Comparison of ENCODE assay signal across 10 mouse cellular contexts in the genomic region with DNA sequence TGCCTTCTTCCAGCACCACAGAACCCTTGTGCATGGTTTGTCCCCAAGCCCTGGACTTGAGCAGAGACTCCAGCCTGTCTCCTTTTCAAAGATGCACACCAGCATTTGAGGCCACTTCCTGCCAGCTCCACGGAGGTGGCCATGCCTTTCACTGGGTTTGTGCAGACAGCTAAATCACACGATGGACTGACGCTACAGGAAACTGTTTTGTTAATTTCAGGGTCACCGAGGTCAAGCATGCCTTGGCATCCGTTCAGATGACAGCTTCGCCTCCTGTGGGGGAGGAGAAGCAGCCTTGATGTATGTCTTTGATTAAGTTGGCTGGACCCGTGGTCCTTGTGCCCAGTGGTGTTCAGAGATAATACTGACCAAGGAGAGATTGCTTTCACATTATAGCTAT. TPM values are rescaled to one million over a fixed set of nuclear protein-coding genes. Genes with fewer than 3 reads are reported as not detected.
DNase-seq lines count a peak whose midpoint lies in the region; ATAC-seq and TF ChIP-seq lines count a peak whose summit lies in the region.
"Had no signal": no experiment of that assay in that cellular context is flagged by ENCODE, and none has a peak within 500 bp of the region (broad histone marks: within the 10 kb centered on the region; RNA-seq: fewer than 3 reads in every experiment).

No protein-coding gene starts in this region.

- H3K4me3 ChIP-seq in midbrain, postnatal 0 days (ENCODE audit: low read depth, low read length) = no peak overlapping the region
- H3K4me3 ChIP-seq in midbrain, embryonic 15.5 days = no peak overlapping the region
- H3K4me3 ChIP-seq in kidney, adult 2 months (ENCODE audit: insufficient read depth, low read depth, low read length) = no peak overlapping the region
- no peak overlapping the region for H3K4me3 ChIP-seq in neural tube, embryonic 11.5 days (ENCODE audit: low read depth, low read length)
- H3K4me3 ChIP-seq: megakaryocyte, embryonic 14.5 days had no signal

- H3K9ac ChIP-seq in midbrain, postnatal 0 days (replicated peaks; ENCODE audit: low read length, poor library complexity, severe bottlenecking) = no peak overlapping the region
- H3K9ac ChIP-seq in midbrain, embryonic 15.5 days = no peak overlapping the region
- no peak overlapping the region for H3K9ac ChIP-seq in neural tube, embryonic 11.5 days (ENCODE audit: low read length)

- TF ChIP-seq CTCF in midbrain, postnatal 0 days (IDR thresholded peaks at IDR 0.05) = no peak
- TF ChIP-seq CTCF in kidney, adult 2 months (conservative IDR thresholded peaks at IDR 0.05; ENCODE audit: insufficient read depth, insufficient read length, low read depth, low read length) = no peak

- no peaks in the 10 kb centered on the region for H3K27me3 ChIP-seq in midbrain, postnatal 0 days (ENCODE audit: insufficient read depth, low read length)
- H3K27me3 ChIP-seq in midbrain, embryonic 15.5 days (replicated peaks) = no peaks in the 10 kb centered on the region
- no peaks in the 10 kb centered on the region for H3K27me3 ChIP-seq in kidney, adult 2 months (replicated peaks; ENCODE audit: control insufficient read depth, insufficient read depth, low read length)
- H3K27me3 ChIP-seq in neural tube, embryonic 11.5 days (ENCODE audit: control insufficient read depth, insufficient read depth, low read length) = no peaks in the 10 kb centered on the region
- H3K27me3 ChIP-seq: megakaryocyte, embryonic 14.5 days had no signal

- TF ChIP-seq POLR2A in kidney, adult 2 months (IDR thresholded peaks at IDR 0.05; ENCODE audit: low read depth, low read length) = no peak

- H3K36me3 ChIP-seq in midbrain, postnatal 0 days (ENCODE audit: insufficient read depth, low read length) = peaks cover 12% of the 10 kb centered on the region; the same call in 1 of the 2 replicates
- peaks cover 10% of the 10 kb centered on the region for H3K36me3 ChIP-seq in midbrain, embryonic 15.5 days (replicated peaks)
- H3K36me3 ChIP-seq in kidney, adult 2 months (ENCODE audit: control insufficient read depth, insufficient read depth, low read length) = 0 out of 2 replicates have a peak, but pooled peaks cover 2% of the 10 kb centered on the region
- peaks cover 4% of the 10 kb centered on the region; the same call in 1 of the 2 replicates for H3K36me3 ChIP-seq in neural tube, embryonic 11.5 days (ENCODE audit: control insufficient read depth, insufficient read depth, low read length)

- no peak overlapping the region for H3K27ac ChIP-seq in midbrain, postnatal 0 days (ENCODE audit: low read depth, low read length)
- H3K27ac ChIP-seq in midbrain, embryonic 15.5 days = no peak overlapping the region
- H3K27ac ChIP-seq in kidney, adult 2 months (ENCODE audit: insufficient read depth, low read depth, low read length) = no peak overlapping the region
- no peak overlapping the region for H3K27ac ChIP-seq in neural tube, embryonic 11.5 days (ENCODE audit: low read depth, low read length)

- H3K4me2 ChIP-seq in midbrain, postnatal 0 days (ENCODE audit: low read depth, low read length, poor library complexity, severe bottlenecking) = no peak overlapping the region
- H3K4me2 ChIP-seq in midbrain, embryonic 15.5 days = no peak overlapping the region
- no peak overlapping the region for H3K4me2 ChIP-seq in neural tube, embryonic 11.5 days (ENCODE audit: low read depth)

- H3K4me1 ChIP-seq in midbrain, postnatal 0 days (ENCODE audit: insufficient read depth, low read length) = peaks cover 3% of the 10 kb centered on the region; the same call in 1 of the 2 replicates
- H3K4me1 ChIP-seq in midbrain, embryonic 15.5 days = no peaks in the 10 kb centered on the region
- peaks cover 7% of the 10 kb centered on the region for H3K4me1 ChIP-seq in kidney, adult 2 months (ENCODE audit: control insufficient read depth, insufficient read depth, low read length)
- peaks cover 10% of the 10 kb centered on the region; the same call in 1 of the 2 replicates for H3K4me1 ChIP-seq in neural tube, embryonic 11.5 days (ENCODE audit: control insufficient read depth, insufficient read depth, low read length)

- peak; percentile 33 for DNase-seq in adrenal gland, adult 2 months
- no peak for DNase-seq in adrenal gland, adult 8-10 months
- DNase-seq in midbrain, postnatal 0 days (ENCODE audit: low spot score) = peak; percentile 46
- DNase-seq in kidney, adult 2 months = peak; percentile 38
- DNase-seq in neural tube, embryonic 11.5 days (ENCODE audit: low spot score) = peak; percentile 45
- DNase-seq in thymus, postnatal 10 days (ENCODE audit: low spot score in 2 of 2) = no peak
- no peak for DNase-seq in spleen, postnatal 4 days (ENCODE audit: low spot score in 2 of 2)

- ATAC-seq in midbrain, postnatal 0 days (ENCODE audit: low FRiP score) = no peak
- ATAC-seq in midbrain, embryonic 15.5 days (replicated peaks) = no peak
- ATAC-seq in neural tube, embryonic 11.5 days (ENCODE audit: insufficient read depth, low FRiP score, low TSS enrichment) = no peak

- 47% methylated on average over 7 of the region's 7 CpGs for WGBS in midbrain, postnatal 0 days
- WGBS in midbrain, embryonic 15.5 days = 44% methylated on average over 7 of the region's 7 CpGs
- 18% methylated on average over 7 of the region's 7 CpGs for WGBS in kidney, adult 2 months
- 28% methylated on average over 7 of the region's 7 CpGs for WGBS in neural tube, embryonic 11.5 days

- no peaks in the 10 kb centered on the region for H3K9me3 ChIP-seq in midbrain, postnatal 0 days (ENCODE audit: low read length)
- H3K9me3 ChIP-seq in midbrain, embryonic 15.5 days = no peaks in the 10 kb centered on the region
- no peaks in the 10 kb centered on the region for H3K9me3 ChIP-seq in neural tube, embryonic 11.5 days (ENCODE audit: control insufficient read depth, low read length)

RNA-seq across cellular contexts. Expression of a gene that starts 52.2 kb away (rescaled TPM):
- 10 to 100 TPM; 42.0 to 94.0 TPM for total RNA-seq in adrenal gland, adult 2 months (2021)
- polyA plus RNA-seq in adrenal gland, adult 2 months (2012; rRNA removed) = 19.7 and 22.0 TPM in 2 replicates
- total RNA-seq in adrenal gland, adult 8-10 months (2022) = 10 to 100 TPM; 49.7 to 63.4 (median 59.8) TPM
- total RNA-seq in midbrain, postnatal 0 days (2014; rRNA removed) = 43.7 and 45.5 TPM in 2 replicates
- polyA plus RNA-seq in midbrain, postnatal 0 days (2015; fragmentation: Nextera tagmentation; extraction: Ambion mirVana) = 26.6 and 28.0 TPM in 2 replicates
- 23.3 and 25.3 TPM in 2 replicates for polyA plus RNA-seq in midbrain, embryonic 15.5 days (2015; fragmentation: Nextera tagmentation; extraction: Ambion mirVana)
- polyA plus RNA-seq in kidney, adult 2 months (2012; rRNA removed) = 33.9 and 37.0 TPM in 2 replicates
- polyA plus RNA-seq in neural tube, embryonic 11.5 days (2014; fragmentation: Nextera tagmentation; extraction: Ambion mirVana) = 21.6 and 23.4 TPM in 2 replicates

RNA-seq across cellular contexts. Expression of a gene that starts 55.4 kb away (rescaled TPM):
- under 1 TPM in 1 of 2 experiments, not detected in 1; 0.86 TPM for total RNA-seq in adrenal gland, adult 2 months (2021)
- polyA plus RNA-seq in adrenal gland, adult 2 months (2012; rRNA removed) = not detected in 2 replicates
- under 1 TPM in 1 of 4 experiments, not detected in 3; 0.89 TPM for total RNA-seq in adrenal gland, adult 8-10 months (2022)
- total RNA-seq in midbrain, postnatal 0 days (2014; rRNA removed) = 1.9 TPM in 1 of 2 replicates, not detected in the other
- 1.3 and 1.5 TPM in 2 replicates for polyA plus RNA-seq in midbrain, postnatal 0 days (2015; fragmentation: Nextera tagmentation; extraction: Ambion mirVana)
- 1.2 and 1.9 TPM in 2 replicates for polyA plus RNA-seq in midbrain, embryonic 15.5 days (2015; fragmentation: Nextera tagmentation; extraction: Ambion mirVana)
- 1.0 and 2.5 TPM in 2 replicates for polyA plus RNA-seq in kidney, adult 2 months (2012; rRNA removed)
- polyA plus RNA-seq in neural tube, embryonic 11.5 days (2014; fragmentation: Nextera tagmentation; extraction: Ambion mirVana) = 8.2 and 11.0 TPM in 2 replicates
- polyA plus RNA-seq: small intestine, adult 2 months had no signal

Comparison
In these comparisons a context has a peak if more than half of its experiments do, and no peak if none do; other contexts are left out.
1. DNase-seq: peak in adrenal gland, adult 2 months (single experiment), midbrain, postnatal 0 days (single experiment), kidney, adult 2 months (single experiment) and neural tube, embryonic 11.5 days (single experiment); none in adrenal gland, adult 8-10 months (single experiment), thymus, postnatal 10 days (0 of 2) and spleen, postnatal 4 days (0 of 2).